Mouse (Mus musculus) gastrocnemius, adult 18-20 months (tissue): ENCODE results near the gene Hs2st1. TPM values are rescaled to one million over a fixed set of nuclear protein-coding genes. Genes with fewer than 3 reads are reported as not detected.
A peak's percentile ranks its signal among the peaks of the same experiment; 100 is the strongest.

Experiments
- DNase-seq: peaks from one replicate; pipeline ENCODE4 v3.0.0; 2021; ENCODE audit warnings: low spot score
- total RNA-seq, 2 experiments: library from RNA; stranded (reverse); gene quantifications; 2 replicates each; pipeline ENCODE4 v1.2.3; 2021

Hs2st1 gene
- total RNA-seq, 2 experiments from 2014 or later: 10.8 to 12.5 TPM

DNA sequence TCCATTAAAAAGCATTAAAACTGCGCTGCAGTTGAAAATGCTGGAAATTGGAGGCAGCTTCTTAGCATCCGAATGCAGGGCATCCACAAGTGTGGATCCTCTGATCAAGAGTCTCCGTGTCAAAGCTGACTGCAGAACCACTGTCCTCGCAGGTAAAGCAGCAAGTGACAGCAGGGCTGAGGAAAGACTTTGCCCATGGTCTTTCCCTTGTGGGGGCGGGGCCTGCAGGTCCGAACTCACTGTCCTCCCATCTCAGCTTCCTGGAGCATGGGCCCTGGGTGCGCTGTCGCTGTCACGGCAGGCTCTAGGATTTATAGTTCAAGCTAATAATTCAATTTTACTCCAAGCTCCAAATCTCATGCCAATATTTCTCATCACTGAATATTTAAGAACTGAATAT is 15.5 kb downstream of the Hs2st1 start:
- no peak for DNase-seq

DNA sequence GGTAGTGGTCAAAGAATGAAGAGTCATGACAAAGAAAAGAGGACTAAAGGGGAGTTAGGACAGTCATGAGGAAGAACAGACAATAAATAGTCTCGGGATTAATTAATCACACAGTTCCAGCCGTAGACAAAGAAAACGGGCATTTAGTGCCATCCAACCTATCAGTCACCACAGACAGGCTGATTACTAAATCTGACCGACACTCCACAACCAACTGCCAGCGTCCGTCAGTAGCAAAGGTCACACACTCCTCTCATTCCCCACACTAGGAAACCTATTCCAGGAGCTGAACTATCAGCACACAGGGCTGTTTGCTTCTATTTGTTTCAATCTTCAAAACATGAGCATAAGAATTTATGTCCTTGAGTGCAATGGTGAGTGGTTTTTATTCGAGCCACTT is 16.0 kb downstream of the Hs2st1 start:
- DNase-seq: peak; percentile 52

DNA sequence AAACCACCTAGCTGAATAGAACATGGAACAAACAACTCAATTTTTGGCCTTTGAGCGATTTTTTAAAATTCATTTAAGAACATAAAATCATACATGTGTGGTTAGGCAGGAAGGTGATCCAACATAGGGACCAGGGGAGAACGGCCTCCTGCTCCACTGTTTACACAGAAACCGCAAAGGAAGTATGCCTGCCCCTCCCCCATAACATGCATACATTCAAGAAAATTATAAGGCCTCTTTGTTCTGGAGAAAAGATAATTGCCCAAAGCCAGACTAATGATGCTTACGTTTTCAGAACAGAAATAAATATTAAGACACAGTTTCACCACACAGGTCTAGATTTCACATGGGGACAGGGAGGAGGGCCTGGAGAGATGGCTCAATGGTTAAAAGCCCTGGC is 18.6 kb downstream of the Hs2st1 start:
- DNase-seq: no peak

DNA sequence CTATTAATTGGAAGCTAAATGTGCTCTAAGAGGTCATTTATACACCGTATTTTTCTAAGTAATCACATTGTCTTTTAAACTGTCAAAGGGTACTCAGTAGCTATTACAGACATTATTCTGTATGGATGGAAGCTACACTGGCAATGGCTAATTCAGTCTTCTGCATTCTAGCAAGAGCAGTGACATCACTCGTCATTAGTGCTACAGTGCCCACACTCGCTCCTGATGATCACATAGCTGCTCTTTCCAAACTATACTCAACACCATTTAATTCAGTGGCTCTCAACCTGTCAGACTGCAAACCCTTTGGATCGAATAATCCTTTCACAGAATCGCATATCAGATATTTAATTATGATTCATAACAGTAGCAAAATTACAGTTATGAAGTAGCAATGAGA is 19.3 kb downstream of the Hs2st1 start:
- DNase-seq: no peak

DNA sequence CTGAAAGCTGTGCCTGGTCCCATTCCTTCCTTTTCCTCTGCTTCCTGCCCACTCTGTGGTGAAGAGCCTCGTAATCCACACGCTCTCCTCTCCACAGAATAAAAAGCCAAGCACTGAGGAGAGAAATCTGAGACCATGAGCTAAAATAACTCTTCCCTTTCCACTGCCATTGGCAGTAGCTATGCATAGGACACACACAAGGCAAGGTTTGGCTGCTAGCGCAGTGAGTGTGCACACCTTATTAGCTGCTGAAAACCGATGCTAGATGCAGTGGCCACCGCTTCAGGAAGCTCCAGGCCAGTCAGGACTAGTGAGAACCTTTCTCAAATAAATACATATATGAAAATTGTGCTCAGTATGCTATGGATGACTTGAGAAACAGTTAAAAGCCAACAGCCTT is 19.9 kb downstream of the Hs2st1 start:
- peak; percentile 50 for DNase-seq

DNA sequence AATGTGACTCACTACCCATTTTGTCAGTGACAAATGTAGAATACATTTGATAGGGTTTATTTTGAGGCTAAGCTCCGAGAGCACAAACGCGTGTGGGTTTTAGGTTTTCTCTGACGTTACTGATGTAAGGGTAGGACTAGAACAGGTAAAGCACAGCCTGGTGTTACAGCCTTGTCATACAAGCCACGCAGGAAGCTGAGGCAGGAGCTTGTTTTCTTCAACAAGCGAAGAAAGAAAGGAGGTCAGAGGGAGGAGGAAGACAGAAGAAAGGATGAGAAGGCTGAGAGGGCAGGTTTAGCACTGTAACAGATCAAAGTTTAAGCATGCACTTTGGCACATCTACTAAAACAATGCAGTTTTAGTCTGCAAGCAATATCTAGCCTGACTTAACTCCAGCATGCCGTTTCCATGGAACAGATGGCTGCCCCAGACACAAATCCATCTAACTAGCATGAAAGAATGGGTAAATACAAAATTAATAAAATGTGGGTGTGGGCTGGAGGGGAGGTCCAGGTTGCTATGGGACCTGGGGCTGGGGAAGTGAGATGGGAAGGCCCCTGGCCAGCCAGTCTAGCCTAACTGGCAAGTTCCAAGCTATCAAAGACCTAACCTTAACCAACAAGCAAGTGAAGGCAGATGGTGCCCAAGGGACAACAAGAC is 21.7 kb downstream of the Hs2st1 start:
- DNase-seq: no peak

DNA sequence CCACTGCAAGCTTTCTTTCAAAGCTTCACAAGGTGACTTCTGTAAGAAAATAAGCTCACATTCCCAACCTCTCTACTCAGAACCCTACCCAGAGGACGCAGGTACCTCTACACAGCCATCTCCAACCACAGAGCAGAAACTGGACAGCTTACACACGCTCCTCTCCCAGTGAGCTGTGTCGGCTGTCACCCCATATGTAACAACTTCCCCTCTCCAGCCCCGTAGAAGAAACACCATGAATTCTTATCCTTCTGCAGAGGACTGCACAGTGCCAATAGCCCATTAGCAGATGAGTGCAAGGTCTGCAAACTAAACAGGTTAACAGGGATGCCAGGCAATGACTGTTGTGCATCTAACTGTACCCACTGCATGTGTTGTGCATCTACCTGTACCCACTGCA is 23.5 kb downstream of the Hs2st1 start:
- DNase-seq: no peak

DNA sequence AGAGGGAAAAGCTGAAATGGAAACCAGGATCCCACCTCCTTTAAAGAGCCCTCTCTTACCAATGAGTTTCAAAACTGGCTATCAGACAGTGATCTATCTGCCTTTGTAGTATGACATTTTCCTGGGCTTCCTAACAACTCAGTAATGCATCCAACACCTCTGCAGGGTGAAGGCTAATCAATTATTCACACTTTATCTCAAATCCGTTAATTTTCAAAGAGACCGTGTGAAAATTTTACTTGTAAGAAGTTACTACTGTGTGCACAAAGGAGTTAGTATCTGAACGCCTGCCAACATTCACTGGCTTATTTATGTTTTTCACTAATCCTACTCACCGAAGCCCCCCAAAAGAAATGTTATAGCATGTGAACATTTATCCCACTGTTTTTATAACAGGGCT is 24.1 kb downstream of the Hs2st1 start:
- DNase-seq: no peak

DNA sequence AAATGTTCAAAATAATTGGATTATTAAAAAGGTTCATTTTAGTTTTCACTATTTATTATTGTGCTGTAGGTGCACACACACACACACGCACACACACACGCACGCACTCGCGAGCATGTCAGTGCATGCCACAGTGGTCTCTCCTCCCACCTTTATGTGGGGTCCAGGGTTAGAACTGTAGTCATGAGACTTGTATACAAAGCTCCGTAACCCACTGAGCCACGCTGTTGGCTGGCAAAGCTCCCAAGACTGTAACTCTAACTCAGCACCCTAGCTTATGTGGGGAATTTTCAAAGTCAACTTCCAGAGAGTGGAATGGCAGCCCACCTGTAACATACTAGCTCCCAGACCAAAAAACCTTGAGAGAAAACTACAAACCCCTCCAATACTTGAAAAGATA is 24.8 kb downstream of the Hs2st1 start:
- no peak for DNase-seq

DNA sequence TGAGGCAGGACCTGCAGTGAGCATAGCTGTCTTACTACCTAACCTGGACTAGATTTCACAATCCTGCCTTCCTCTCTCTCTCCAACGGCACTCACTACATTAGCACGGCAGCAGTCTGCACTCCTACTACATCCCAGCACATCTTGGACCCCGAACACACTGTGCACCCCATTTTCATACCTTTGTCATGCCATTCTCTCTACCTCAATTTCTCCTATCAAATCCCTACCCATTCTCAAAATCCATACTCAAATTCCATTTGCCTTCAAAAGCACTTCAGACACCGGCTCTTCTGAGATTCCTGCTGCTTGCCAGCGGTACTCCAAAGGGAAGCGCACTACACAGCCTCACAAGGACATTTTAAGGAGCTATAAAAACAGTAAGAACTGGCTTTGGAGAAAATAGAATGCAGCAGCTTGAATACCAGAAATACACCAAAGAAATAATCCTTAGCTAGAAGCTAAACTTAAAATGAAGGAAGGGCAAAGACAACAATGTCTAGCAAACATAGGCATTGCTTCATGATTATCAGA is 28.0 kb downstream of the Hs2st1 start:
- no peak for DNase-seq

DNA sequence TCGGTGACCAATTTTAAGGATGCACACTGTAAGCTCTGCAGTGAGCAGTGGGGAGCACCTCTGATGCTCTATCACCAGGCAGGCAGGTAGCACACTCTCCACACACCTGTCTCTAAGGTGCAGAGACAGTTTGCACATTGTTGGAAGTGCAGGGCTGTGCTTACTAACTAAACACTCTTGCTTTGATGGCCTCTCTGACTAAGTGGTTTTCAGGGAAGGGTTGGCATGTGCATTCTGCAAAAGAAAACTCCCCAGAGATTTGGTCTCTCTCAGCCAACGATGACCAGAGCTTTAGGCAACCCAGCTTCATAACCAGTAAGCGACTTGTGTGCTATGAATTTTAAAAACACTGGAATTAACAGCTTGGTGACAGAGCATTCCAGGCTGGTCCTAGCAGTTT is 29.2 kb downstream of the Hs2st1 start:
- DNase-seq: no peak

DNA sequence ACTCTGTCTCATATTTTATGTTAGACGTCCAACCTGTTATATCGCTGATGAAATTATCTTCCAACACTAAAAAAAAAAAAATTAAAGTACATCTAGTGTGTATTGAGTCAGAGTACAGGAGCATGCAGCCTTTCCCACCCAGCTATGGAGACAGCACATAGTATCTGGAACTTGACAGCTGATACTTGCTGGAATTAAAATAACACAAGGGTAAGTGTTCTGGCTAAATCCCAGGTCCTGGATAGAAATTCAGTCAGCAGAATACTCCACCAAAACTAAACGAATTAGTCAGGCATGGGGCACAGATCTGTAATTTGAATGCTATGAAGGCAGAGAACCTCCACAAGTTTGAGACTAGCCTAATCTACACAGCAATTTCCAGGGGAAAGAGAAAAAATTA is 30.9 kb downstream of the Hs2st1 start:
- peak; percentile 56 for DNase-seq

DNA sequence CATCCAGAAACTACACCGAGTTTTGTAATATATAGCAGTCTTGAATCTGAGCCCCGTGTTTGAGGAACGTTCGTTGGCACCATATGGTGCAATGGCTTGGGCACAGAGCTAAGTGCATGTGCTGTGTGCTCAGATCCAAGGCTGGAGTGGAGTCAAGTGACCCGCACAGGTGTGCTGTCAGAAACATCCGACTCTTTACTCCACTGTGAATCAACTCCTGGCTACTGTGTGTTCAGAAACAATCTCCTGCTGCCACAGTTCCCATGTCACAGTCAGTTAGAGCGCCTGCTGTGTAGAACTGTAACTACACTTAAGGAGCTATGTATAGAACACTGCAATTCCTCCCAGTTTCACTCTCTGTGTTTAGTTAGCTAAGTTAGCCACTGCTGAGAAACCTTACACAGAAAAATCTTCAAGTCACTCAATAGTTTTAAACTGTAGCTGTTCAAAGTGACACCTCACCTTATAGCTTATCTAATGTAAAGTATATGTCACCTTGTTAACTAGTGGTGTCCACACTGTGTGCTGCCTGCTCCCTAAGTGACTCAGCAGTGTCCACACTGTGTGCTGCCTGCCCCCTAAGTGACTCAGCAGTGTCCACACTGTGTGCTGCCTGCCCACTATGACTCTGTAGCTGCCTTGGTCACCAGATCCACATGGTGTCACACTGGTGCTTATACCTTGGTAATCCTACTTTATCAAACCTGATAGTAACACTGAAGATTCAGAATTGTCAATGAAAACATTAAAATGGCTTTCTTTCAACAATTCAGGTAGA is 32.7 kb downstream of the Hs2st1 start:
- peak; percentile 33 for DNase-seq

DNA sequence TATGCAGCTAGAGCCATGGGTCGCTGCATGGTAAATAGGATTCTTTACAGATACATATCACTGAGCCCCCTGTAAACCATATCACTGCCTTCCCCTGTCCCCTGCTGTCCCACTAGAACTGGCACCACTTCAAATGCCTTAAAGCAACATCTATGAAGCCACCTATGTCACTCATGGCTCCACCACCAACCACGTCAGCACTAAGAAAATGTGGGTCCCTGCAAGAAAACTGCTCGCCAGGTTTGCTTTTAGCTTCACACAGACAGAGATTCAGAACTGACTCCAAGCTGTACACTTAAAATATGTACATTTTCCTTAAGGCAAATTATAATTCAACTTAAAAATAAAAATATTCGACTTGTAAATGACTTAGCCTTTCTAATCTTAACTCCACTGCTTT is 34.9 kb downstream of the Hs2st1 start:
- DNase-seq: no peak

DNA sequence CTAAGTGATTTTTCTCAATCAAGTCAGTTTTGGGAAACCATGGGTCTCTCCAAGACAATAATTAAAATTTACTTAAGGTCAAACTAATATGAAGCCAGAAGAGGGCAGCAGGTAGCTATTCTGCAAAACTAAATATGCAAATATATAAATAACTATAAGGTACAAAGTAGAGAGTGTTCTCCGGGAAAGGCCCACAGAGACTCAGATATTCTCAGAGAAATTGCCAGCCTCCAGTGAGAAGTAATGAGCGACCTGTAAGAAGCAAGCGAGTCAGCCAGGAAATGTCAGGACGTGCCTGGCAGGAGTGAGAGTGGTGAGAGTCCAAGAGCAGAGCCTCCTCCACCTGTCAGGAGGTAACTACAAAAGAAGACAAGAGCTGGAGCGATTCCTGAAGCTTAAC is 39.0 kb downstream of the Hs2st1 start:
- DNase-seq: no peak

DNA sequence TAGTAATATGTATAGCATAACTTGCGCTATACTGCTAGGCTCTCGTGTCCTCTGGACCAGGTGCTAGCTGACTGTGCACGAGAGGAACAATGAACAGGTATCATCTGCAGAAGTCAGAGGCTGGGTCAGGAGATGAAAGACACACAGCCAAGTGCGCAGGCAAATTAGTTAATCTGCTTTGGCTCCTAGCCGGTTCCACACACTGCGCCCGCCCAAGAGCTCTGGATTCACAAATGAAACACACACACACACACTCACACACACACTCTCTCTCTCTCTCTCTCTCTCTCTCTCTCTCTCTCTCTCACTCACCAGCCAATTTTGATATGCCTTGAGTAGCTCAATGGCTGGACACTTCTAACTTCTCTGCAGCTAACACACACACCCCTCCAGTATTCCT is 42.1 kb downstream of the Hs2st1 start:
- no peak for DNase-seq

DNA sequence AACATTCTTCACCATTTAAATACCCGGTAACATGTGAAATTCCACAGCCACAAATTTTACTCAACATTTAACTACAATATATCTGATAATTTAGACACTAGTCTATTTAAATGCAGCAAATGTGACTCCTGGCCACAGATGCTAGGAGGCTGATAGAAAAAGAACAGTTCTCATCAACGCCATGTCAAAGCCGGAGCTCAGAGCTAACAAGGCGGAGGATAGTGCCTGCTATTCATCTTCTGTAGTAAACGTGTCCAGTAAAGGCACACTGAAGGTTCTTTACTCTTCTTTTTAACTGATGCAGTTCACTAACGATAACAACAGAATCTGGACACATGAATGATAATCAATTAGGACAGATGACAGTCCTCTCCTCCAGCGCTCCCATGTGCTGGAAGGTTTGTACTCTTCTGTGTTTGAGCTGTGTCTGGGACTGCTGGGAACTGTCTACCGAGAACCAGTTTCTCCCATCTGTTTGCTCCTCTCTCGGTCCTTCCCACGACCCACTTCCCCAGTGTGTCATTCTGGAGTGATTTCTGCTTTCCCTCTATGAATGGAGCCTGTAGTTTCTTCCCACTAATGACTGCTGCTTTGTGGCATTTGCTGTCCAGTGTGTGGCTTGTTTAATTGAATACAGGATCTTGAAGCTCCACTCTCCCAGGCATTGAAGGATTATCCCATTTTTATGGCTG is 50.3 kb downstream of the Hs2st1 start:
- DNase-seq: no peak

DNA sequence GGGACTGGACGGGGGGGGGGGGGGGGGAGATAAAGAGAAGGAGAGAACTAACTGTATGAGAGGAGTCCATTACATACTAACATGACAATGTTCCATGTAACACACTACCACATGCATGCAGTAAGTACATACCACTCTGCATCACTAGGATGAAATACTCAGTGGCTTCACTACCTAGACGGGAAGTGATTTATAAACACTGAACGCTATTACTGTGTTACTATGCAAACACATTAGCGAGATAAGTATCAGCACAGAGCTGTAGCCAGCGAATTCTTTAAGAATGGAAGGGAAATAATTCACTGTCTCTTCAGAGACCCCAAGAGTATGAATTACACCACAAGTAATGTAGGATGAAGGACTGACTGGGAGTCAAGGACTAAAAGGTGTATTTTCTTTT is 51.1 kb downstream of the Hs2st1 start:
- DNase-seq: no peak

DNA sequence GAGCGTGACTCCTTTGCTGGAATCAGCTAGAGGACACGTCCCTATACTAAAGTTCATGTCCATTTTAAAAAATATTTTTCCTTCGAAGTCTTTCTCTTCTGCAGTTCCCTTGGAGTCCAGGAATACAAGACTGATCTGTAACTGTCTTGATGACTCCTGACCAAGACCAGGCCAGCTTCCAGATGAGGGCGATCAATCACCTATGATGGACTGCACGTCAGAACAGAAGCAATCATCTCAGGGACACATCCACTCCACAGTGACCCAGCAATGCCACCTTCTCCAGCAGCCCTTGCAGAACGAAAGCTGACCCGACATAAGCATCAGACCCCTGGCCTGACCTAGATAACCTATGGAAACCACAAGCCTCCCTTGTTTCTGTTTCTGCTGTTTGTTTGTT is 54.7 kb downstream of the Hs2st1 start:
- no peak for DNase-seq

DNA sequence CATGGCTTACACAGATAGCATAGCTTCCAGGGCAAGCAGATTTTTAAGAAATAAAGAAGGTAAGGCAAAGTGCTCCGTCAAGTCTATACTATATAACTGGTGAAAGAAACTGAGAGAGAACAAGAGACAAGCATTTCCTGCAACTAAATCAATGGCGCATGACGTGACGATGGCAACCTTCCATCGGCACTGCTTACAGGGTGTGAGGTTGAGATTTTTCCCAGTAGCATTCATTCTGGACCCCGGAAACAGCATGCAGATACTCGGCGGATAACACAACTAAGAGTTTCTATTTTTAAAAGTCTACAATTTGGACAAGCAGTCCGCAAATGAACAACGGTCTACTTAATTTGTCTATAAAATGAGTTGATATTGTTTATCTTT is 55.9 kb downstream of the Hs2st1 start:
- DNase-seq: no peak

DNA sequence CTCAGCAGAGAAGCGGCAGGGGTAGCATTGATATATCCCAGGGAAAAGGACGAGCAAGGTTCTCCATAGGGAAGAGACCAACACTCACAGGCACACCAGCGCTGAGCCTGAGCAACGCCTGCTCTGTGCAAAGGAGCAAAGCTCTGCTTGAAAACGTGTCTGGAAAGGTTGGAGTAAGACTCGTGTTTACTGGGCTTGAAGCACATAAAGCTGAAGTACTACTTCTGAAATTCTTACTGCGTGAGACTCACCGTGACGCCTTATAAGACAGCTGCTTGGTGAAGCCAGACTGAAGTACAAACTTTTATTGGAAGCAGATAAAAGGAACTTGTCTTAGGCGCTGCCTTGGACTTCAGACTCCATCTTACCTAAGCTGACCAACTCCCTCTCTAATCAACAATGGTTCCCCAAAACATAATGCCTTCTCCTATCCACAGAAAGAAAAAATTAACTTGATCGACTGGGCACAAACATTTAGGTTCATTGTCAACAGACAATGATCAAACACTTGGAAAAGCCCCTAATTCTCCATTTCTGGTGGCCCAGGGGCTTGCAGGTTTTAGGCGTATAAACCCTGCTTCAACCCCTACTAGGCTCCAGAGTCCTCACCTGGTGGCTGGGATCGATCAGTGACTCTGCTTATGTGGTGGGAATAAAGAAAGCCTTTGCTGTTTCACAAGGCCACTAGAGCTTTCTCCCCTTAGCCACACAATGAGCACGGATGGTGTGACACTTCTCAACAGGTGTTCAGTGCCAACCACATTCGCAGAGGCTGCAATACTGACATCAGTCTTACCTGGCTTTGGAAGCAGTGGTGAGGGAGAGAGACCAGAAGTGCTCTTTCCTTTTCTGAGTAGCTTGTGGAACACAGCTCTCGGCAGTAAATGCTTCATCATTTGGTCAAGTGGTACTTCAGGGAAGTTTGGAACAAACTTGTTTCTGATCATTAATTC is 56.5 kb downstream of the Hs2st1 start:
- DNase-seq: no peak
